Comparison of ENCODE assay signal across 15 mouse cellular contexts in the genomic region with DNA sequence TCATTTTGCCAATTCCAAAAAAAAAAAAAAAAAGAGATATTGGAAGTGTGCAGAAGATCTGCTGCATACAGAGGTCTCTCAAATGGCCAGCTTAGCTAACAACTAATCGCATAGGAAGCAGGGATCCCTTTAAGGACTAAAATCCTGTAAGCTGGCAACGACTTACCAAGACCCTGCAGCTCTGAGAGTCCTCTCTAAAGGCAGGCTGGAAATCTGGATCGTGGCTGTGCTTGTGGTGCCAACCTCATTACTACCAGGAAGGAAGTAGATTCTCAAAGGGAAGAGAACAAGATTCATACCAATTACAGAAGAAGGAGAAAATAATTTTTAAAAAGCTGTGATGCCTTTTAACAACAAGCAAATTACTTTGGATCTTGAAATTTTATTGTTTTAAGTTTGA. TPM values are rescaled to one million over a fixed set of nuclear protein-coding genes. Genes with fewer than 3 reads are reported as not detected.
"Had no signal": no experiment of that assay in that cellular context is flagged by ENCODE, and none has a peak within 500 bp of the region (broad histone marks: within the 10 kb centered on the region; RNA-seq: fewer than 3 reads in every experiment).

No protein-coding gene starts in this region.

- H3K4me2 ChIP-seq: liver, embryonic 11.5 days; liver, embryonic 15.5 days; lung, embryonic 14.5 days; midbrain, embryonic 11.5 days had no signal

- H3K4me3 ChIP-seq: left cerebral cortex, adult 2 months; limb, embryonic 10.5 days; liver, embryonic 15.5 days; megakaryocyte, embryonic 14.5 days had no signal

- H3K4me1 ChIP-seq: limb, embryonic 10.5 days; liver, embryonic 15.5 days; megakaryocyte, embryonic 14.5 days had no signal

- DNase-seq: kidney, postnatal 25 days; lung, embryonic 14.5 days; lung, postnatal 10 days; right cerebral cortex, adult 18-20 months; right cerebral cortex, postnatal 25 days; thymus, postnatal 4 days had no signal

- H3K27ac ChIP-seq: left cerebral cortex, adult 2 months; limb, embryonic 10.5 days; liver, embryonic 15.5 days; macrophage had no signal

- H3K36me3 ChIP-seq: limb, embryonic 10.5 days; liver, embryonic 15.5 days had no signal

- H3K9me3 ChIP-seq: limb, embryonic 10.5 days; liver, embryonic 15.5 days; megakaryocyte, embryonic 14.5 days had no signal

- ATAC-seq: midbrain, embryonic 16.5 days had no signal

- H3K9ac ChIP-seq: liver, embryonic 15.5 days; lung, embryonic 14.5 days had no signal

- H3K27me3 ChIP-seq: liver, embryonic 15.5 days; megakaryocyte, embryonic 14.5 days had no signal

RNA-seq across cellular contexts. Expression of a gene that starts 29.5 kb away (rescaled TPM):
- polyA plus RNA-seq: liver, embryonic 15.5 days; macrophage; small intestine, adult 2 months had no signal
